Mouse (Mus musculus) liver, embryonic 11.5 days (tissue): Measurements from ENCODE around the gene Atic. TPM values are rescaled to one million over a fixed set of nuclear protein-coding genes. Genes with fewer than 3 reads are reported as not detected.

Experiments
- ATAC-seq: fragments of 200-750 bp; cut with Nextera tagmentation; replicated peaks from 2 replicates; pipeline ENCODE4 v1.8.0; 2017; ENCODE audit warnings: moderate number of reproducible peaks, mild to moderate bottlenecking, moderate TSS enrichment, moderate library complexity; ENCODE audit not compliant: low FRiP score
- DNase-seq: peaks from one replicate; pipeline ENCODE4 v3.0.0-alpha.2; 2017; ENCODE audit warnings: low spot score
- H3K27ac ChIP-seq: fragments of 300-500 bp; sonication (generic); 2 replicates; pipeline ENCODE4 v1.5.1; 2014; ENCODE audit warnings: mild to moderate bottlenecking, low read depth, low read length, control low read depth
- H3K27me3 ChIP-seq: fragments of 300-500 bp; sonication (generic); replicated peaks from 2 replicates; pipeline ENCODE4 v1.6.1; 2014; ENCODE audit warnings: low read length, mixed read lengths; ENCODE audit not compliant: control insufficient read depth, insufficient read depth
- H3K36me3 ChIP-seq: fragments of 300-500 bp; sonication (generic); 2 replicates; pipeline ENCODE4 v1.6.1; 2014; ENCODE audit warnings: mild to moderate bottlenecking, low read length, moderate library complexity, mixed read lengths; ENCODE audit not compliant: control insufficient read depth, insufficient read depth
- H3K4me1 ChIP-seq: fragments of 300-500 bp; sonication (generic); replicated peaks from 2 replicates; pipeline ENCODE4 v1.6.1; 2014; ENCODE audit warnings: low read length, mixed read lengths; ENCODE audit not compliant: control insufficient read depth, insufficient read depth
- H3K4me2 ChIP-seq: fragments of 300-500 bp; sonication (generic); 2 replicates; pipeline ENCODE4 v1.6.1; 2014; ENCODE audit warnings: mild to moderate bottlenecking, control low read depth, moderate library complexity
- H3K4me3 ChIP-seq: fragments of 300-500 bp; sonication (generic); 2 replicates; pipeline ENCODE4 v1.5.1; 2014; ENCODE audit warnings: low read depth, low read length, control low read depth
- H3K9ac ChIP-seq: fragments of 300-500 bp; sonication (generic); 2 replicates; pipeline ENCODE4 v1.6.1; 2014; ENCODE audit warnings: low read depth, low read length, control low read depth
- H3K9me3 ChIP-seq: fragments of 300-500 bp; sonication (generic); 2 replicates; pipeline ENCODE4 v1.6.1; 2016; ENCODE audit warnings: low read length, inconsistent platforms, mixed read lengths; ENCODE audit not compliant: control insufficient read depth
- WGBS: fragments of 180-500 bp; shearing (Covaris S2); extraction: QIAGEN DNeasy Blood & Tissue Kit; methylation state at CpG from one replicate; pipeline ENCODE4 v1.1.7; 2014; 5-methylcytosine and 5-hydroxymethylcytosine counted together
- polyA plus RNA-seq: library from polyadenylated mRNA; unstranded; fragments of >200 nt; fragmentation: Nextera tagmentation; extraction: Ambion mirVana; gene quantifications from 2 replicates; pipeline ENCODE4 v1.2.1, GENCODE M21; 2014

Atic gene
- polyA plus RNA-seq, 1 experiment from 2014 or later, result 52.8 TPM

DNA sequence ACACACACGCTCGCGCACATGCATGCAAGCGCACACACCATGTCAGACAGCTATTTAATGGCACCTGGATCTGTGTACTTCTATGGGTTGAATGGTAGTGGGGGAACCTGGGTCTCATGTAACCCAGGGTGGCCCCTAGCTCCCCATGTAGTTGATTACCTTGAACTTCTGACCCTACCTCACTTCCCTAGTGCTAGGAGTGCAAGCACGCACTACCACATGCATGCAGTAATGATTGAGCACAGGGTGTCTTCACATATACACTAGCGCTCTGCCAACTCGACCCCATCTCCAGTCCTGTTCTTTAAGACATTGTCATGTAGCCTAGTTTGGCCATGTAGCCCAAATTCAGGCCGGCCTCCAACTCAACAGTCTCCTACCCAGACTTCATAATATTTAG lies 26.4 kb downstream of the Atic start:
- ATAC-seq (no peak), DNase-seq (no peak)
- Histone ChIP-seq H3K36me3 (peaks cover 15% of the 10 kb centered on the region), H3K4me3 (no peak overlapping the region), H3K9me3 (no peaks in the 10 kb centered on the region), H3K27ac (no peak overlapping the region), H3K4me1 (no peaks in the 10 kb centered on the region), H3K4me2 (no peak overlapping the region), H3K27me3 (no peaks in the 10 kb centered on the region), H3K9ac (no peak overlapping the region)
- 91% methylated on average over 8 of the region's 8 CpGs for WGBS

DNA sequence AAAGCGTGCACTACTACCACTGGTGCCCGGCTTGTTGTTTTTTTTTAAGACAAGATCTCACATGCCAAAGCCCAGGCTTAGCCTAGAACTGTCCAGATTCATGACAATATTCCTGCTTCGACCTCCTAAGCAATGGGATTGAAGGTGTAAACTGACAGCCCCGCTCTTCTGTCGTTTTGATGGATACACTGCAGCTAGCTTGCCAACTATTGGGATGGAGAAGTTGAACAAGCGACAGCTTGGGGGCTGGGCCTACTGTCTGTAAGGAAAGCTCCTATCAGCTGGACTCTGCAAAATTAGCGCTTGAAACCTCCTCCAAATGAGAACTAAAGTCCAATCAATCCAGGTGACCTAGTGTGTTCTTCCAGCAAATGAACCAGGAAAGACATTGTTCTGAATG lies 26.9 kb downstream of the Atic start:
- no peak for DNase-seq
- Histone ChIP-seq H3K9ac (no peak overlapping the region), H3K4me2 (no peak overlapping the region), H3K9me3 (no peaks in the 10 kb centered on the region), H3K4me1 (no peaks in the 10 kb centered on the region), H3K27me3 (no peaks in the 10 kb centered on the region), H3K27ac (no peak overlapping the region), H3K4me3 (no peak overlapping the region), H3K36me3 (peaks cover 9% of the 10 kb centered on the region)
- WGBS, result 84% methylated on average over 7 of the region's 7 CpGs
- no peak for ATAC-seq

DNA sequence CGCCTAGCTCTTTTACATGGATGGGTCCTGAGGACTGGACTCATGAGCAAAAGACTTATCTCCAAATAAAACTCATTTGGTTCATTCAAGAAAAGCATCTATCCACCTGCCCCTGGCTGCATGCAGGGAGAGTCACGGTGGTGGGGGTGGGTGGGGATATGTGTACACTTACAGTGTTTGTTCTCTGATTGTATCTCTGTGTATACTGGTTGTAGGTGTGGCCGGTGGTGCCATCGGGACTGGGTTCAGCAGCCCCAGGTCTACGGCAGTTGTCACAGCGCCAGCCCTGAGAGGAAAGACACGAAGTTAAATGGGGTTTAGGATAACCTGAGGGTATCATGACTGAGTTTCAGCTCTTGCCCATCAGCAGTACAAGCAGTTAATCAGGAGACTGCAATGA lies 29.7 kb downstream of the Atic start:
- Histone ChIP-seq H3K27ac (no peak overlapping the region), H3K27me3 (no peaks in the 10 kb centered on the region), H3K4me2 (no peak overlapping the region), H3K9ac (no peak overlapping the region), H3K4me1 (no peaks in the 10 kb centered on the region), H3K9me3 (no peaks in the 10 kb centered on the region), H3K36me3 (peaks cover 16% of the 10 kb centered on the region), H3K4me3 (no peak overlapping the region)
- DNase-seq, result no peak
- no peak for ATAC-seq
- WGBS, result 88% methylated on average over 7 of the region's 7 CpGs

DNA sequence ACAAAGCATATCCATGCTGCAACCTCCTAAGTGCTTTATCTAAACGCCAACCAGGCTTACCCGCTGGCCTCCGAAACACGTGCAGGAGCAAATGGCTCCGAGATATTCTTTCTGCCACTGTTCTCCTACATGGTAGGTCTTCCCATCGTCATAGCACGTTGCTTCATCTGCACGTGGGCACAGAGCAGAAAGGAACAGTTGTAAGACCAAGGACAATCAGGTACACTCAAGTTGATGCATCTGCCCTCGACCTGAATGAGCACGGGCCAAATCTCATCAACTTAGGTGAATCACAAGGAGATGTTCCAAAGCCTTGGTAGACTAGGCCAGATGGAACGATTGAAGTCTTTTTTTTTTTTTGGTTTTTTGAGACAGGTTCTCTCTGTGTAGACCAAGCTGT lies 33.1 kb downstream of the Atic start:
- DNase-seq, result no peak
- Histone ChIP-seq H3K4me1 (no peaks in the 10 kb centered on the region), H3K27ac (no peak overlapping the region), H3K9me3 (no peaks in the 10 kb centered on the region), H3K4me2 (no peak overlapping the region), H3K27me3 (no peaks in the 10 kb centered on the region), H3K9ac (no peak overlapping the region), H3K36me3 (peaks cover 20% of the 10 kb centered on the region), H3K4me3 (no peak overlapping the region)
- 92% methylated on average over 11 of the region's 11 CpGs for WGBS
- no peak for ATAC-seq

DNA sequence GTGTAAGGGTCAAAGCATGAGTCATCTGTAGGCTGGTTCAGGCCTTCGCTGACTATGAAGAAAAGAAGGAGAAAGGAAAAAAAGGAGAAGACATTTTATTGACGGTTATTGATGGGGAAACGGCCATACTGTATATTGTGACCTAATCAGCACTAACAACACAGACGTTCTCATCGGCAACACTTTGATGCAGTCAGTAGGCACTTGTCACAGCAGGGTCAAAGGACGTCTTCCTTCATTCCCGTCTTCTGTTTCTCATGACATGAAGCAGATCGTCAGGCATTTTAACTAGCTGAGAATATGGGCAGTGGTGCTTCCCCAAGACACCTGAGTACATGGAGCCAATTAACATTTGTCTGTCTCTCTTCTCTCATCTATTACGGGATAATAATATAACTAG lies 36.2 kb downstream of the Atic start:
- peaks cover 30% of the 10 kb centered on the region for H3K36me3 ChIP-seq
- 90% methylated on average over 9 of the region's 9 CpGs for WGBS

DNA sequence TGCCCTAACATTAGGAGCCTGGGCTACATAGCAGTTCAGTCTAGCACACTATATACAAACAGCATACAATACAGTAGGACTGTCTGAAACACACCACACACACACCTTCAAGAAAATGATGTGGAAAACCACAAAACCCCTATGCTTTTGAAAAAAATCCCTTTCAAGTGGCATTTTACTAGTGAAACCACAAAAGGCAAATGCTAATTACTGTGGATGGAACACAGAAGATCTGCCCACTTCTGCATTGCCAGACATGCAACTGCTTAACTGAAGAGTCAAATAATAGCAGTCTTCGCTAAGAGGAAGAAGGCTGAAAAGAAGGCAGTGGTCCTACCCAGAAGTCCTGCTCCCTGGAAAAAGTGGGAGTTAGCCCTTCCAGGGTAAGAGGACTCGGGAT lies 37.3 kb downstream of the Atic start:
- Histone ChIP-seq H3K9ac (no peak overlapping the region), H3K36me3 (peaks cover 37% of the 10 kb centered on the region), H3K27ac (no peak overlapping the region), H3K27me3 (no peaks in the 10 kb centered on the region), H3K4me1 (no peaks in the 10 kb centered on the region), H3K4me3 (no peak overlapping the region), H3K4me2 (no peak overlapping the region), H3K9me3 (no peaks in the 10 kb centered on the region)
- 83% methylated on average over 2 of the region's 2 CpGs for WGBS
- DNase-seq (no peak), ATAC-seq (no peak)

More for the DNA sequence above, 36.2 kb downstream of the Atic start:
- no peak overlapping the region for H3K4me2 ChIP-seq
- H3K27me3 ChIP-seq, result no peaks in the 10 kb centered on the region
- DNase-seq (no peak), ATAC-seq (no peak)
- H3K27ac ChIP-seq, result no peak overlapping the region
- no peaks in the 10 kb centered on the region for H3K4me1 ChIP-seq
- no peak overlapping the region for H3K4me3 ChIP-seq
- no peaks in the 10 kb centered on the region for H3K9me3 ChIP-seq
- no peak overlapping the region for H3K9ac ChIP-seq

DNA sequence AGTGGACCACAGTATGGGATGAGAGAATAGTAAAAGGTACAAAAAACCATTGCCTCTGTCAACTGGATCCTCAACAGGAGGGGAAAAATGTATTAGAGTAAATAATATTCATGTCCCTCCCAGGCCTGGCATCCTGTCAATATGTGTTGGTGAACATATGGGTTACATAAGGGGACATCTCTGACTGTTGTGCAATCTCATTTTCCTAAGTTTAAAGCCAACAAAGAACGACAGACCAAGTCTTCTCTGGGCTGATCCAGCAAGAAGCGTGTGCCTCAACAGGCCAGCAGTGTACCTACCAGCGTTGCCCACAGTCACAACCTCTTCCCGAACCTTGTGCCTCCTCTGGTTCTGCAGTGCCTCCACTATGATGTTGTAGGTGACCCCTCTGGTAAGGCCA lies 38.4 kb downstream of the Atic start:
- peaks cover 32% of the 10 kb centered on the region for H3K36me3 ChIP-seq
- H3K27ac ChIP-seq, result no peak overlapping the region
- no peak for ATAC-seq
- H3K4me2 ChIP-seq, result no peak overlapping the region
- no peaks in the 10 kb centered on the region for H3K4me1 ChIP-seq
- WGBS, result 80% methylated on average over 4 of the region's 4 CpGs
- no peak for DNase-seq
- no peak overlapping the region for H3K9ac ChIP-seq
- no peaks in the 10 kb centered on the region for H3K27me3 ChIP-seq
- no peak overlapping the region for H3K4me3 ChIP-seq
- no peaks in the 10 kb centered on the region for H3K9me3 ChIP-seq

DNA sequence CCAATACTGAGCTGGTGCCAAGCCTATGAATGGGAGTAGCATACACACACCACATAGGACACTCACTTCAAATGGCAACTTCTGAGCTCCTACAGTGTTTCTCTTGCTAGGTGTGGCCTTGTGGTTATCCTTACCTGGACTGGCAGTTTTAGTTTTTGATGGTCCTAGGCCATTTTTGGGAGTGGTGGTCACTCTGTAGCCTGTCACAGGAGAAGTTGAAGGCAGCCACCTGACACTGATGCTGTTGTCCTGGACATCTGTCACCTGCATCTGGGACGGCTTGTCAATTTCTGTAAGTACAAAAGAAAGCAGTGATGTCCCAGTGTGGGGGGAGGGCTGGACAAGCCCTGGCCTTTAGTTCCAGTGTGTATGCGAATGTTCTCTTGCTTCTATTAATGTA lies 48.8 kb downstream of the Atic start:
- H3K27me3 ChIP-seq, result no peaks in the 10 kb centered on the region
- no peaks in the 10 kb centered on the region for H3K4me1 ChIP-seq
- no peak overlapping the region for H3K9ac ChIP-seq
- H3K27ac ChIP-seq, result no peak overlapping the region
- no peak overlapping the region for H3K4me2 ChIP-seq
- no peak overlapping the region for H3K4me3 ChIP-seq
- DNase-seq (no peak), ATAC-seq (no peak)
- H3K36me3 ChIP-seq, result peaks cover 36% of the 10 kb centered on the region
- 80% methylated on average over 2 of the region's 2 CpGs for WGBS
- H3K9me3 ChIP-seq, result no peaks in the 10 kb centered on the region

DNA sequence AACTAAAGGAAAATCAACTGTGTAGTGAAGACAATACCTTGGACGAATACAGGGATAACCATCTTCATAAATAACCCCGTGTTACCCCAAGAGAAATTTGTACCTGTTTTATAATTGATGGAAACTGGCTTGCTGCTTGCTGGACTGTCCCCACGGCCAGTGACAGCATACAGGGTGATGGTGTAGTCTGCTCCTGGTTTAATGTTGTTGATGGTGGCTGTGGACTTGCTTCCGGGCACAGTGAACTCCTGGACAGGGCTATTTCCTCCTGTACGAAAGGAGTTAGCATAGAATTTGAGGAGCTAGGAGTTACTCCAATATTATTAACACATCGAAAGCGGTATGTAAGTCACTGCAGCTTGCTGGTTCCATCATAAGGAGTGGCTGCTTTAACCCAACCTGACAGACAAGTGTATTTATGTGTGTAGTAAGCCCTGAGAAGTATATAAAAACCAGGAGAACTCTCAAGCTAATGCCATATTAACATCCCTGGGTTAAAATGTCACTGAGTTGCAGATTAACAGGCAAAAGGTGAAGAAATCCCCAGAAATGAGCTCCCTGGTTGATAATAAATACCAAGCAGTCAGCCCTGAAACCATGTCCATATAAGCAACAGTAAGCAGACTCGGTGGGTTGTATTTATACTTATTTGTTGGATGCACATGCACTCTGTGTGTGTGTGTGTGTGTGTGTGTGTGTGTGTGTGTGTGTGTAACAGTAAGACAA lies 49.8 kb downstream of the Atic start:
- Histone ChIP-seq H3K36me3 (peaks cover 41% of the 10 kb centered on the region), H3K27ac (no peak overlapping the region), H3K4me1 (no peaks in the 10 kb centered on the region), H3K27me3 (no peaks in the 10 kb centered on the region), H3K4me2 (no peak overlapping the region), H3K9ac (no peak overlapping the region), H3K9me3 (no peaks in the 10 kb centered on the region), H3K4me3 (no peak overlapping the region)
- 87% methylated on average over 8 of the region's 8 CpGs for WGBS
- ATAC-seq, result no peak
- no peak for DNase-seq
